Mouse (Mus musculus): ENCODE data around the gene Kras.

Gene Kras

GRCm38 (mm10) chr6:145250185-145250791, at the start of gene Kras:
Gene Kras, minus strand, starts transcription at chr6:145250239.
- peak; percentile 90 for DNase-seq

GRCm38 (mm10) chr6:145297626-145298025, 47.6 kb upstream of the Kras start:
- DNase-seq = no peak

GRCm38 (mm10) chr6:145296979-145297378, 46.9 kb upstream of the Kras start:
- no peak for DNase-seq

GRCm38 (mm10) chr6:145295171-145295570, 45.1 kb upstream of the Kras start:
- no peak for DNase-seq

GRCm38 (mm10) chr6:145293156-145293555, 43.1 kb upstream of the Kras start:
- no peak for DNase-seq

- DNase-seq = no peak
Measured at GRCm38 (mm10) chr6:145291383-145292289, 41.6 kb upstream of the Kras start.

- no peak for DNase-seq
Measured at GRCm38 (mm10) chr6:145285656-145286055, 35.6 kb upstream of the Kras start.

GRCm38 (mm10) chr6:145284286-145284685, 34.2 kb upstream of the Kras start:
- no peak for DNase-seq

- no peak for DNase-seq
Measured at GRCm38 (mm10) chr6:145277138-145277763, 27.2 kb upstream of the Kras start.

- peak; percentile 28 for DNase-seq
Measured at GRCm38 (mm10) chr6:145276265-145276780, 26.3 kb upstream of the Kras start.

- DNase-seq = no peak
Measured at GRCm38 (mm10) chr6:145275586-145276219, 25.7 kb upstream of the Kras start.

GRCm38 (mm10) chr6:145273971-145274620, 24.1 kb upstream of the Kras start:
- no peak for DNase-seq

- no peak for DNase-seq
Measured at GRCm38 (mm10) chr6:145272142-145272937, 22.3 kb upstream of the Kras start.

- no peak for DNase-seq
Measured at GRCm38 (mm10) chr6:145269313-145269845, 19.3 kb upstream of the Kras start.

GRCm38 (mm10) chr6:145267692-145268091, 17.7 kb upstream of the Kras start:
- DNase-seq = no peak

GRCm38 (mm10) chr6:145262314-145262713, 12.3 kb upstream of the Kras start:
- no peak for DNase-seq

GRCm38 (mm10) chr6:145256701-145257073, 6.6 kb upstream of the Kras start:
- no peak for DNase-seq

- no peak for DNase-seq
Measured at GRCm38 (mm10) chr6:145255952-145256700, 6.1 kb upstream of the Kras start.

- no peak for DNase-seq
Measured at GRCm38 (mm10) chr6:145250820-145251219, 781 bp upstream of the Kras start.

Measured in right cerebral cortex, postnatal 4 days (tissue).